ENCODE assay signal across 9 mouse cellular contexts in genomic region chr9:120591490-120591889, GRCm38 (mm10). TPM values are rescaled to one million over a fixed set of nuclear protein-coding genes. Genes with fewer than 3 reads are reported as not detected.
DNase-seq lines count a peak whose midpoint lies in the region; ATAC-seq and TF ChIP-seq lines count a peak whose summit lies in the region.
"Had no signal": no experiment of that assay in that cellular context is flagged by ENCODE, and none has a peak within 500 bp of the region (broad histone marks: within the 10 kb centered on the region; RNA-seq: fewer than 3 reads in every experiment).

No protein-coding gene starts in this region.

- no peak for TF ChIP-seq POLR2A in liver, adult 2 months (IDR thresholded peaks at IDR 0.05; ENCODE audit: extremely low read depth, insufficient read depth, low read length)

- H3K27ac ChIP-seq in embryonic facial prominence, embryonic 11.5 days (replicated peaks; ENCODE audit: low read depth, low read length), result no peak overlapping the region
- no peak overlapping the region for H3K27ac ChIP-seq in hindbrain, postnatal 0 days
- no peak overlapping the region for H3K27ac ChIP-seq in liver, adult 2 months (replicated peaks; ENCODE audit: insufficient read depth, low read depth, low read length)
- H3K27ac ChIP-seq: heart, embryonic 13.5 days had no signal

- peak; percentile 66 for DNase-seq in ovary, postnatal 10 days (ENCODE audit: low spot score)
- DNase-seq in ovary, adult 18-20 months (ENCODE audit: low spot score), result no peak
- DNase-seq in adipocyte (ENCODE audit: low spot score), result peak; percentile 80
- peak; percentile 90 for DNase-seq in embryonic facial prominence, embryonic 11.5 days (ENCODE audit: low spot score)
- DNase-seq in hindbrain, postnatal 0 days (ENCODE audit: low spot score), result peak; percentile 82
- DNase-seq in liver, adult 2 months (ENCODE audit: extremely low read depth, low read depth, low spot score), result peak; percentile 55
- DNase-seq in retina, embryonic 14.5 days (ENCODE audit: low spot score), result peak; percentile 88
- peak; percentile 86 for DNase-seq in urinary bladder, postnatal 14 days (ENCODE audit: low spot score)

- H3K4me3 ChIP-seq in embryonic facial prominence, embryonic 11.5 days (ENCODE audit: low read depth, low read length), result no peak overlapping the region
- H3K4me3 ChIP-seq in hindbrain, postnatal 0 days (ENCODE audit: low read length), result no peak overlapping the region
- H3K4me3 ChIP-seq in liver, adult 2 months (ENCODE audit: insufficient read depth, low read depth, low read length), result no peak overlapping the region
- H3K4me3 ChIP-seq: heart, embryonic 13.5 days had no signal

- H3K9me3 ChIP-seq in embryonic facial prominence, embryonic 11.5 days (replicated peaks; ENCODE audit: control insufficient read depth, low read length), result no peaks in the 10 kb centered on the region
- H3K9me3 ChIP-seq in hindbrain, postnatal 0 days (ENCODE audit: low read length), result no peaks in the 10 kb centered on the region
- H3K9me3 ChIP-seq: heart, embryonic 13.5 days had no signal

- no peaks in the 10 kb centered on the region for H3K27me3 ChIP-seq in embryonic facial prominence, embryonic 11.5 days (ENCODE audit: control insufficient read depth, insufficient read depth, low read length)
- no peaks in the 10 kb centered on the region for H3K27me3 ChIP-seq in hindbrain, postnatal 0 days (ENCODE audit: insufficient read depth, low read length)
- H3K27me3 ChIP-seq in liver, adult 2 months (ENCODE audit: control insufficient read depth, insufficient read depth, low read length), result no peaks in the 10 kb centered on the region

- WGBS in embryonic facial prominence, embryonic 11.5 days, result 5% methylated on average over 9 of the region's 9 CpGs
- 3% methylated on average over 9 of the region's 9 CpGs for WGBS in hindbrain, postnatal 0 days
- WGBS in liver, adult 2 months, result under 1% methylated on average over 9 of the region's 9 CpGs

- no peak overlapping the region for H3K9ac ChIP-seq in embryonic facial prominence, embryonic 11.5 days (replicated peaks; ENCODE audit: low read length)
- H3K9ac ChIP-seq in hindbrain, postnatal 0 days (replicated peaks; ENCODE audit: low read length), result no peak overlapping the region
- H3K9ac ChIP-seq in liver, adult 2 months (ENCODE audit: low read depth, low read length), result no peak overlapping the region
- H3K9ac ChIP-seq: heart, embryonic 13.5 days had no signal

- H3K4me1 ChIP-seq in embryonic facial prominence, embryonic 11.5 days (ENCODE audit: control insufficient read depth, insufficient read depth, low read length), result no peaks in the 10 kb centered on the region
- H3K4me1 ChIP-seq in hindbrain, postnatal 0 days (ENCODE audit: insufficient read depth, low read length), result no peaks in the 10 kb centered on the region
- H3K4me1 ChIP-seq in liver, adult 2 months (ENCODE audit: control insufficient read depth, insufficient read depth, low read length), result no peaks in the 10 kb centered on the region
- H3K4me1 ChIP-seq: heart, embryonic 13.5 days had no signal

- no peaks in the 10 kb centered on the region for H3K79me2 ChIP-seq in liver, adult 2 months (ENCODE audit: control insufficient read depth, insufficient read depth, low read length)

- peak; percentile 90 for TF ChIP-seq CTCF in hindbrain, postnatal 0 days (IDR thresholded peaks at IDR 0.05; ENCODE audit: low read depth)
- peak; percentile 78 for TF ChIP-seq CTCF in liver, adult 2 months (IDR thresholded peaks at IDR 0.05; ENCODE audit: low read depth, low read length)

- H3K36me3 ChIP-seq in embryonic facial prominence, embryonic 11.5 days (replicated peaks; ENCODE audit: control insufficient read depth, insufficient read depth, low read depth, low read length), result no peaks in the 10 kb centered on the region
- no peaks in the 10 kb centered on the region for H3K36me3 ChIP-seq in hindbrain, postnatal 0 days (ENCODE audit: insufficient read depth, low read length)
- no peaks in the 10 kb centered on the region for H3K36me3 ChIP-seq in liver, adult 2 months (ENCODE audit: control insufficient read depth, insufficient read depth, low read length)
- H3K36me3 ChIP-seq: heart, embryonic 13.5 days had no signal

- no peak for ATAC-seq in embryonic facial prominence, embryonic 11.5 days (replicated peaks; ENCODE audit: insufficient number of reproducible peaks, low FRiP score, low TSS enrichment, low read depth)
- no peak for ATAC-seq in hindbrain, postnatal 0 days

- no peak overlapping the region for H3K4me2 ChIP-seq in embryonic facial prominence, embryonic 11.5 days (ENCODE audit: low read depth, low read length)
- H3K4me2 ChIP-seq in hindbrain, postnatal 0 days (ENCODE audit: low read depth, low read length), result no peak overlapping the region
- H3K4me2 ChIP-seq: heart, embryonic 13.5 days had no signal

RNA-seq across cellular contexts. Expression of gene Rpl14, which starts 20.2 kb away (rescaled TPM):
- polyA plus RNA-seq in embryonic facial prominence, embryonic 11.5 days (2014; fragmentation: Nextera tagmentation; extraction: Ambion mirVana), result 1,013 and 1,065 TPM in 2 replicates
- 137 and 147 TPM in 2 replicates for total RNA-seq in hindbrain, postnatal 0 days (2014; rRNA removed)
- 432 and 453 TPM in 2 replicates for polyA plus RNA-seq in hindbrain, postnatal 0 days (2015; fragmentation: Nextera tagmentation; extraction: Ambion mirVana)
- total RNA-seq in liver, adult 2 months (2014; rRNA removed), result 174 and 242 TPM in 2 replicates
- 113 and 145 TPM in 2 replicates for polyA plus RNA-seq in liver, adult 2 months (2012; rRNA removed)

RNA-seq across cellular contexts. Expression of gene Entpd3, which starts 51.9 kb away (rescaled TPM):
- 0.53 and 1.1 TPM in 2 replicates for polyA plus RNA-seq in embryonic facial prominence, embryonic 11.5 days (2014; fragmentation: Nextera tagmentation; extraction: Ambion mirVana)
- total RNA-seq in hindbrain, postnatal 0 days (2014; rRNA removed), result 4.0 and 7.0 TPM in 2 replicates
- 3.7 and 4.4 TPM in 2 replicates for polyA plus RNA-seq in hindbrain, postnatal 0 days (2015; fragmentation: Nextera tagmentation; extraction: Ambion mirVana)
- total RNA-seq in liver, adult 2 months (2014; rRNA removed), result 0.07 TPM in 1 of 2 replicates, not detected in the other
- not detected in 2 replicates for polyA plus RNA-seq in liver, adult 2 months (2012; rRNA removed)
